Mouse (Mus musculus) bone marrow, adult 2 months (tissue): Measurements from ENCODE around the gene Morc2a.
"Not testable (repeated sequence)": the region's sequence is repeated elsewhere in the genome, so short reads cannot be mapped to it uniquely, and the experiment has no call there.

Experiments
- CTCF ChIP-seq: fragments of 200-500 bp; IDR thresholded peaks from 2 replicates; pipeline ENCODE4 v1.5.1; 2011; ENCODE audit warnings: low read length, control low read depth; ENCODE audit not compliant: control insufficient read depth, insufficient read depth
- POLR2A ChIP-seq: fragments of 200-500 bp; IDR thresholded peaks from 2 replicates; pipeline ENCODE4 v1.6.1; 2011; ENCODE audit warnings: low read depth, mild to moderate bottlenecking, control low read depth, low read length, borderline replicate concordance; ENCODE audit not compliant: control insufficient read depth

GRCm38 (mm10) chr11:3602687-3603086, 46.3 kb upstream of the Morc2a start:
- TF ChIP-seq POLR2A, result not testable (repeated sequence)
- TF ChIP-seq CTCF, result peak; percentile 24; the same call in 1 of the 2 replicates
